Mouse (Mus musculus): ENCODE measurements around the gene Gm11549. TPM values are rescaled to one million over a fixed set of nuclear protein-coding genes. Genes with fewer than 3 reads are reported as not detected.

The Gm11549 gene
- total and polyA plus RNA-seq, 2 experiments from 2014 or later = 0.22 to 0.31 TPM

GRCm38 (mm10) chr3:36475532-36476087, 46.0 kb downstream of the Gm11549 start, which contains the start of the genes Anxa5 and 1810062G17Rik:
Gene Anxa5 (minus strand): TSS chr3:36475894.
Gene 1810062G17Rik (plus strand): TSS chr3:36475937.
- under 1% methylated on average over 32 of the region's 32 CpGs for WGBS
- peak within 1 kb of the TSS; percentile 59; the same call in 1 of the 2 replicates for H3K27ac ChIP-seq (ENCODE audit: low read depth, low read length)
- peak within 1 kb of the TSS; percentile 57 for H3K9ac ChIP-seq (replicated peaks; ENCODE audit: low read length, poor library complexity, severe bottlenecking)
- H3K4me3 ChIP-seq (ENCODE audit: low read depth, low read length) = peak within 1 kb of the TSS; percentile 51
- ATAC-seq (ENCODE audit: low FRiP score) (peak; percentile 93), DNase-seq (ENCODE audit: low spot score) (peak; percentile 89)
- peak; percentile 67 for TF ChIP-seq CTCF (IDR thresholded peaks at IDR 0.05)
- no peaks in the 10 kb centered on the region for H3K9me3 ChIP-seq (ENCODE audit: low read length)
- H3K36me3 ChIP-seq (ENCODE audit: insufficient read depth, low read length) = no peaks in the 10 kb centered on the region
- H3K4me1 ChIP-seq (ENCODE audit: insufficient read depth, low read length) = 0 out of 2 replicates have a peak, but pooled peaks cover 7% of the 10 kb centered on the region
- H3K4me2 ChIP-seq (ENCODE audit: low read depth, low read length, poor library complexity, severe bottlenecking) = peak within 1 kb of the TSS; percentile 99
- H3K27me3 ChIP-seq (ENCODE audit: insufficient read depth, low read length) = no peaks in the 10 kb centered on the region

GRCm38 (mm10) chr3:36474938-36475483, 46.6 kb downstream of the Gm11549 start:
- Histone ChIP-seq H3K4me1 (ENCODE audit: insufficient read depth, low read length) (0 out of 2 replicates have a peak, but pooled peaks cover 7% of the 10 kb centered on the region), H3K9ac (replicated peaks; ENCODE audit: low read length, poor library complexity, severe bottlenecking) (peak overlapping the region; percentile 57), H3K4me2 (ENCODE audit: low read depth, low read length, poor library complexity, severe bottlenecking) (peak overlapping the region; percentile 99), H3K27ac (ENCODE audit: low read depth, low read length) (peak overlapping the region; percentile 59; the same call in 1 of the 2 replicates), H3K9me3 (ENCODE audit: low read length) (no peaks in the 10 kb centered on the region), H3K4me3 (ENCODE audit: low read depth, low read length) (peak overlapping the region; percentile 51), H3K36me3 (ENCODE audit: insufficient read depth, low read length) (no peaks in the 10 kb centered on the region), H3K27me3 (ENCODE audit: insufficient read depth, low read length) (no peaks in the 10 kb centered on the region)
- no peak for DNase-seq (ENCODE audit: low spot score)
- TF ChIP-seq CTCF (IDR thresholded peaks at IDR 0.05) = no peak
- peak; percentile 42 for ATAC-seq (ENCODE audit: low FRiP score)
- WGBS = 2% methylated on average over 24 of the region's 24 CpGs

DNA sequence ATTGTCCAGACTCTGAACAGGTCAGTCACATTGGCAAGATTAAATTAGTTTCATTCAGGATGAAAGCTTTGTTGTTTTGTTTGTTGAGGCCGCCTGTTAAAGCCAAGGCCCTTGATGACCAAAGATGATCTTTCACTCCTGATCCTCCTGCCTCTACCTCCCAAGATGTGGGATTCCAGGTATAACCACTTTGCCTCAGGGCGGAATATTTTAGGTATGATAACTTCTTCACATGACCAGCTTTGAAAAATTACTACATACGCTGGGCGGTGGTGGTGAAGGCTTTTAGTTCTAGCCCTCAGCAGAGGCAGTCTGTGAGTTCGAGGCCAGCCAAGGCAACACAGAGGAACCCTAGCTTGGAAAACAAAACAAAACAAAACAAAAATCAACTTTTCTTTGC, 47.2 kb downstream of the Gm11549 start:
- Histone ChIP-seq H3K4me1 (ENCODE audit: insufficient read depth, low read length) (0 out of 2 replicates have a peak, but pooled peaks cover 7% of the 10 kb centered on the region), H3K9me3 (ENCODE audit: low read length) (no peaks in the 10 kb centered on the region), H3K4me2 (ENCODE audit: low read depth, low read length, poor library complexity, severe bottlenecking) (peak overlapping the region; percentile 99), H3K27me3 (ENCODE audit: insufficient read depth, low read length) (no peaks in the 10 kb centered on the region), H3K36me3 (ENCODE audit: insufficient read depth, low read length) (no peaks in the 10 kb centered on the region), H3K9ac (replicated peaks; ENCODE audit: low read length, poor library complexity, severe bottlenecking) (no peak overlapping the region), H3K27ac (ENCODE audit: low read depth, low read length) (no peak overlapping the region), H3K4me3 (ENCODE audit: low read depth, low read length) (no peak overlapping the region)
- ATAC-seq (ENCODE audit: low FRiP score) (no peak), DNase-seq (ENCODE audit: low spot score) (no peak)
- 85% methylated on average over 5 of the region's 5 CpGs for WGBS
- no peak for TF ChIP-seq CTCF (IDR thresholded peaks at IDR 0.05)

- TF ChIP-seq CTCF (IDR thresholded peaks at IDR 0.05) = no peak
- Histone ChIP-seq H3K9me3 (ENCODE audit: low read length) (no peaks in the 10 kb centered on the region), H3K4me1 (ENCODE audit: insufficient read depth, low read length) (0 out of 2 replicates have a peak, but pooled peaks cover 7% of the 10 kb centered on the region), H3K4me2 (ENCODE audit: low read depth, low read length, poor library complexity, severe bottlenecking) (no peak overlapping the region), H3K36me3 (ENCODE audit: insufficient read depth, low read length) (no peaks in the 10 kb centered on the region), H3K27me3 (ENCODE audit: insufficient read depth, low read length) (no peaks in the 10 kb centered on the region), H3K27ac (ENCODE audit: low read depth, low read length) (no peak overlapping the region), H3K9ac (replicated peaks; ENCODE audit: low read length, poor library complexity, severe bottlenecking) (no peak overlapping the region), H3K4me3 (ENCODE audit: low read depth, low read length) (no peak overlapping the region)
- DNase-seq (ENCODE audit: low spot score) (no peak), ATAC-seq (ENCODE audit: low FRiP score) (no peak)
- 96% methylated on average over 5 of the region's 5 CpGs for WGBS
Measured at GRCm38 (mm10) chr3:36473222-36473621, 48.4 kb downstream of the Gm11549 start.

- Histone ChIP-seq H3K27ac (ENCODE audit: low read depth, low read length) (no peak overlapping the region), H3K9ac (replicated peaks; ENCODE audit: low read length, poor library complexity, severe bottlenecking) (no peak overlapping the region), H3K4me3 (ENCODE audit: low read depth, low read length) (no peak overlapping the region), H3K9me3 (ENCODE audit: low read length) (no peaks in the 10 kb centered on the region), H3K4me1 (ENCODE audit: insufficient read depth, low read length) (0 out of 2 replicates have a peak, but pooled peaks cover 7% of the 10 kb centered on the region), H3K27me3 (ENCODE audit: insufficient read depth, low read length) (no peaks in the 10 kb centered on the region; the same call in 1 of the 2 replicates), H3K4me2 (ENCODE audit: low read depth, low read length, poor library complexity, severe bottlenecking) (no peak overlapping the region), H3K36me3 (ENCODE audit: insufficient read depth, low read length) (no peaks in the 10 kb centered on the region)
- ATAC-seq (ENCODE audit: low FRiP score) (no peak), DNase-seq (ENCODE audit: low spot score) (no peak)
- WGBS = 68% methylated on average over 4 of the region's 4 CpGs
- TF ChIP-seq CTCF (IDR thresholded peaks at IDR 0.05) = no peak
Measured at GRCm38 (mm10) chr3:36471856-36472255, 49.8 kb downstream of the Gm11549 start.

- H3K4me2 ChIP-seq (ENCODE audit: low read depth, low read length, poor library complexity, severe bottlenecking) = no peak overlapping the region
- WGBS = 51% methylated on average over 2 of the region's 2 CpGs
- H3K9me3 ChIP-seq (ENCODE audit: low read length) = no peaks in the 10 kb centered on the region
- H3K4me3 ChIP-seq (ENCODE audit: low read depth, low read length) = no peak overlapping the region
- no peak overlapping the region for H3K27ac ChIP-seq (ENCODE audit: low read depth, low read length)
- H3K4me1 ChIP-seq (ENCODE audit: insufficient read depth, low read length) = no peaks in the 10 kb centered on the region
- TF ChIP-seq CTCF (IDR thresholded peaks at IDR 0.05) = no peak
- no peaks in the 10 kb centered on the region; the same call in 1 of the 2 replicates for H3K27me3 ChIP-seq (ENCODE audit: insufficient read depth, low read length)
- H3K36me3 ChIP-seq (ENCODE audit: insufficient read depth, low read length) = no peaks in the 10 kb centered on the region
- DNase-seq (ENCODE audit: low spot score) = no peak
- no peak overlapping the region for H3K9ac ChIP-seq (replicated peaks; ENCODE audit: low read length, poor library complexity, severe bottlenecking)
- no peak for ATAC-seq (ENCODE audit: low FRiP score)
Measured at GRCm38 (mm10) chr3:36468871-36469270, 52.7 kb downstream of the Gm11549 start.

Data from midbrain, postnatal 0 days (tissue).